Mouse (Mus musculus) stomach, postnatal 0 days (tissue): ENCODE results near the gene Adgrb2.

Source experiments
- CTCF ChIP-seq: IDR thresholded peaks from 2 replicates; pipeline ENCODE4 v1.5.1; 2016; ENCODE audit warnings: antibody characterized with exemption, low read depth, mild to moderate bottlenecking, moderate library complexity
- EP300 ChIP-seq: optimal IDR thresholded peaks from 2 replicates; pipeline ENCODE3; 2016; ENCODE audit warnings: antibody characterized with exemption

DNA sequence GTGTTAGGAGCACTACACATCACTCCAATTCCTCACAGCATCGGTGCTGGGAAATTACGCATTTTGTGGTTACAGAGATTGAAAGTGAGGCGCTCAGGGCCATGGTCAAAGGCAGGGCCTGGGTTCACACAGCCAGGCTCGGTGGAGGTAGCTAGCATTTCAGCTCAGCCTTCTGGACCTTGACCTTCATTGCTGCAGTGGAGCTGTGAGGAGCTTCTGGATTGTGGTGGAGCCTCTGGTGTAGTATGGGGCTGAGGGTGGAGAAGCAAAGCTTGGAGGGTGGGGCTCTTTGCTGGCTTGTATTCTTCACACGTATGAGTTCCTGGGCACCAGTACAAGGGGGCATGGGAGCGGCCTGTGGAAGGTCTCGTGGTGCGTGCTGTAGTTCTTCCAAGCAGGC lies 38.3 kb downstream of the Adgrb2 start:
- TF ChIP-seq EP300 (no peak), CTCF (no peak)
